ENCODE assay signal across 18 mouse cellular contexts in genomic region chr7:29404126-29404525, GRCm38 (mm10).
"Had no signal": no experiment of that assay in that cellular context is flagged by ENCODE, and none has a peak within 500 bp of the region (broad histone marks: within the 10 kb centered on the region; RNA-seq: fewer than 3 reads in every experiment).

No protein-coding gene starts in this region.

- DNase-seq: liver, postnatal 0 days; lung, adult 2 months; lung, postnatal 4 days; midbrain, embryonic 14.5 days; retina, postnatal 1 day; right cerebral cortex, adult 18-20 months; right cerebral cortex, postnatal 25 days; right cerebral cortex, postnatal 4 days; spleen, adult 18-20 months; thymus, adult 2 months; thymus, postnatal 25 days had no signal

- H3K27me3 ChIP-seq: lung, embryonic 15.5 days; midbrain, embryonic 12.5 days; neural tube, embryonic 13.5 days; neural tube, embryonic 15.5 days; stomach, embryonic 15.5 days had no signal

- H3K4me3 ChIP-seq: lung, embryonic 15.5 days; midbrain, embryonic 10.5 days; midbrain, embryonic 12.5 days; myocyte; neural tube, embryonic 13.5 days; neural tube, embryonic 15.5 days; stomach, embryonic 15.5 days had no signal

- H3K9me3 ChIP-seq: midbrain, embryonic 12.5 days; neural tube, embryonic 15.5 days; stomach, embryonic 15.5 days had no signal

- H3K4me1 ChIP-seq: midbrain, embryonic 12.5 days; neural tube, embryonic 15.5 days; stomach, embryonic 15.5 days had no signal
